Mouse (Mus musculus) heart, embryonic 12.5 days (tissue): ENCODE measurements at regions not wholly inside any gene's neighbourhood (a gene's known extent, or its start where the extent isn't known, plus 50 kb on each side); places are given as distances from the start of the nearest gene placed in this dataset.

ENCODE experiments used
- ATAC-seq: fragments of 200-750 bp; cut with Nextera tagmentation; 2 replicates; pipeline ENCODE4 v1.8.0; 2017; ENCODE audit warnings: moderate TSS enrichment, moderate library complexity; ENCODE audit not compliant: insufficient number of reproducible peaks, low FRiP score
- H3K27ac ChIP-seq: fragments of 300-500 bp; sonication (generic); 2 replicates; pipeline ENCODE4 v1.5.1; 2016; ENCODE audit warnings: mild to moderate bottlenecking, moderate library complexity; ENCODE audit not compliant: poor library complexity, severe bottlenecking
- H3K27me3 ChIP-seq: fragments of 300-500 bp; sonication (generic); replicated peaks from 2 replicates; pipeline ENCODE4 v1.6.1; 2016; ENCODE audit warnings: mild to moderate bottlenecking, moderate library complexity
- H3K36me3 ChIP-seq: fragments of 300-500 bp; sonication (generic); 2 replicates; pipeline ENCODE4 v1.6.1; 2016; ENCODE audit warnings: mild to moderate bottlenecking, moderate library complexity
- H3K4me1 ChIP-seq: fragments of 300-500 bp; sonication (generic); replicated peaks from 2 replicates; pipeline ENCODE4 v1.6.1; 2016; ENCODE audit warnings: mild to moderate bottlenecking
- H3K4me2 ChIP-seq: fragments of 300-500 bp; sonication (generic); 2 replicates; pipeline ENCODE4 v1.6.1; 2016; ENCODE audit warnings: mild to moderate bottlenecking, moderate library complexity
- H3K4me3 ChIP-seq: fragments of 300-500 bp; sonication (generic); 2 replicates; pipeline ENCODE4 v1.5.1; 2016; ENCODE audit warnings: mild to moderate bottlenecking
- H3K9ac ChIP-seq: fragments of 300-500 bp; sonication (generic); 2 replicates; pipeline ENCODE4 v1.6.1; 2016; ENCODE audit warnings: mild to moderate bottlenecking, moderate library complexity
- H3K9me3 ChIP-seq: fragments of 300-500 bp; sonication (generic); replicated peaks from 2 replicates; pipeline ENCODE4 v1.6.1; 2016; ENCODE audit warnings: mild to moderate bottlenecking, moderate library complexity
- WGBS: fragments of 180-500 bp; shearing (Covaris S2); methylation state at CpG from one replicate; pipeline ENCODE4 v1.1.7; 2016; 5-methylcytosine and 5-hydroxymethylcytosine counted together

GRCm38 (mm10) chr15:40023195-40023594 is 111.0 kb upstream of the 9330182O14Rik start:
- H3K4me3 ChIP-seq, result no peak overlapping the region
- H3K27ac ChIP-seq, result no peak overlapping the region
- H3K9ac ChIP-seq, result no peak overlapping the region
- H3K27me3 ChIP-seq, result no peaks in the 10 kb centered on the region
- no peak for ATAC-seq
- H3K9me3 ChIP-seq, result no peaks in the 10 kb centered on the region
- H3K36me3 ChIP-seq, result no peaks in the 10 kb centered on the region
- WGBS, result 87% methylated on average over 3 of the region's 3 CpGs
- no peak overlapping the region for H3K4me2 ChIP-seq
- peaks cover 11% of the 10 kb centered on the region for H3K4me1 ChIP-seq

GRCm38 (mm10) chr15:40032088-40032487 is 102.1 kb upstream of the 9330182O14Rik start:
- Histone ChIP-seq H3K27me3 (no peaks in the 10 kb centered on the region), H3K9ac (no peak overlapping the region), H3K36me3 (no peaks in the 10 kb centered on the region), H3K4me1 (peaks cover 17% of the 10 kb centered on the region), H3K4me2 (no peak overlapping the region), H3K27ac (no peak overlapping the region), H3K9me3 (no peaks in the 10 kb centered on the region), H3K4me3 (no peak overlapping the region)
- 0 out of 2 replicates have a peak, but pooled peaks have one; percentile 42 for ATAC-seq

GRCm38 (mm10) chr15:40036181-40036580 is 98.0 kb upstream of the 9330182O14Rik start:
- WGBS, result 76% methylated on average over 1 of the region's 1 CpGs
- H3K9me3 ChIP-seq, result no peaks in the 10 kb centered on the region
- no peaks in the 10 kb centered on the region for H3K27me3 ChIP-seq
- no peak overlapping the region for H3K4me3 ChIP-seq
- no peak overlapping the region for H3K9ac ChIP-seq
- no peak overlapping the region for H3K4me2 ChIP-seq
- ATAC-seq, result no peak
- peaks cover 21% of the 10 kb centered on the region for H3K4me1 ChIP-seq
- H3K27ac ChIP-seq, result no peak overlapping the region
- no peaks in the 10 kb centered on the region for H3K36me3 ChIP-seq

GRCm38 (mm10) chr15:40037266-40037665 is 96.9 kb upstream of the 9330182O14Rik start:
- Histone ChIP-seq H3K27me3 (no peaks in the 10 kb centered on the region), H3K36me3 (no peaks in the 10 kb centered on the region), H3K4me1 (peaks cover 21% of the 10 kb centered on the region), H3K27ac (no peak overlapping the region), H3K9ac (no peak overlapping the region), H3K9me3 (no peaks in the 10 kb centered on the region), H3K4me3 (no peak overlapping the region), H3K4me2 (peak overlapping the region; percentile 40)
- no peak for ATAC-seq
- WGBS, result 15% methylated on average over 7 of the region's 7 CpGs

- no peaks in the 10 kb centered on the region for H3K36me3 ChIP-seq
- no peaks in the 10 kb centered on the region for H3K27me3 ChIP-seq
- 49% methylated on average over 5 of the region's 5 CpGs for WGBS
- no peak overlapping the region for H3K4me3 ChIP-seq
- no peak overlapping the region for H3K4me2 ChIP-seq
- no peak overlapping the region for H3K9ac ChIP-seq
- ATAC-seq, result no peak
- no peak overlapping the region for H3K27ac ChIP-seq
- H3K4me1 ChIP-seq, result 0 out of 2 replicates have a peak, but pooled peaks cover 6% of the 10 kb centered on the region
- no peaks in the 10 kb centered on the region for H3K9me3 ChIP-seq
Measured at GRCm38 (mm10) chr15:40046219-40046618, 87.9 kb upstream of the 9330182O14Rik start.

- no peaks in the 10 kb centered on the region for H3K9me3 ChIP-seq
- H3K36me3 ChIP-seq, result no peaks in the 10 kb centered on the region
- no peak overlapping the region for H3K9ac ChIP-seq
- 0 out of 2 replicates have a peak, but pooled peaks cover 6% of the 10 kb centered on the region for H3K4me1 ChIP-seq
- no peak for ATAC-seq
- no peak overlapping the region for H3K4me2 ChIP-seq
- 78% methylated on average over 1 of the region's 1 CpGs for WGBS
- no peaks in the 10 kb centered on the region for H3K27me3 ChIP-seq
- no peak overlapping the region for H3K4me3 ChIP-seq
- H3K27ac ChIP-seq, result no peak overlapping the region
Measured at GRCm38 (mm10) chr15:40047100-40047499, 87.1 kb upstream of the 9330182O14Rik start.

- H3K36me3 ChIP-seq, result no peaks in the 10 kb centered on the region
- no peaks in the 10 kb centered on the region for H3K9me3 ChIP-seq
- no peak overlapping the region for H3K9ac ChIP-seq
- H3K4me3 ChIP-seq, result no peak overlapping the region
- no peak overlapping the region for H3K4me2 ChIP-seq
- no peaks in the 10 kb centered on the region for H3K27me3 ChIP-seq
- no peak overlapping the region for H3K27ac ChIP-seq
- WGBS, result 76% methylated on average over 2 of the region's 2 CpGs
- no peaks in the 10 kb centered on the region for H3K4me1 ChIP-seq
- no peak for ATAC-seq
Measured at GRCm38 (mm10) chr15:40068051-40068450, 66.1 kb upstream of the 9330182O14Rik start.

- no peak overlapping the region for H3K27ac ChIP-seq
- no peak overlapping the region for H3K4me3 ChIP-seq
- 37% methylated on average over 3 of the region's 3 CpGs for WGBS
- no peaks in the 10 kb centered on the region for H3K9me3 ChIP-seq
- H3K36me3 ChIP-seq, result no peaks in the 10 kb centered on the region
- H3K27me3 ChIP-seq, result no peaks in the 10 kb centered on the region
- 0 out of 2 replicates have a peak, but pooled peaks have one; percentile 29 for ATAC-seq
- no peak overlapping the region for H3K4me2 ChIP-seq
- peaks cover 4% of the 10 kb centered on the region; the same call in 1 of the 2 replicates for H3K4me1 ChIP-seq
- H3K9ac ChIP-seq, result no peak overlapping the region
Measured at GRCm38 (mm10) chr15:40075334-40075893, 58.8 kb upstream of the 9330182O14Rik start.

GRCm38 (mm10) chr15:40079872-40080271 is 54.3 kb upstream of the 9330182O14Rik start:
- Histone ChIP-seq H3K9ac (no peak overlapping the region), H3K27ac (no peak overlapping the region), H3K9me3 (peaks cover 3% of the 10 kb centered on the region; the same call in 1 of the 2 replicates), H3K4me3 (no peak overlapping the region), H3K36me3 (no peaks in the 10 kb centered on the region), H3K4me1 (peaks cover 4% of the 10 kb centered on the region; the same call in 1 of the 2 replicates), H3K27me3 (no peaks in the 10 kb centered on the region), H3K4me2 (no peak overlapping the region)
- ATAC-seq, result no peak
- 83% methylated on average over 6 of the region's 6 CpGs for WGBS
